Comparison of ENCODE assay signal across 12 mouse cellular contexts in genomic region chr2:28829265-28829664, GRCm38 (mm10). TPM values are rescaled to one million over a fixed set of nuclear protein-coding genes. Genes with fewer than 3 reads are reported as not detected.
A peak's percentile ranks its signal among the peaks of the same experiment; 100 is the strongest.
DNase-seq lines count a peak whose midpoint lies in the region; TF ChIP-seq lines count a peak whose summit lies in the region.
"Had no signal": no experiment of that assay in that cellular context is flagged by ENCODE, and none has a peak within 500 bp of the region (broad histone marks: within the 10 kb centered on the region; RNA-seq: fewer than 3 reads in every experiment).

No protein-coding gene starts in this region.

- H3K9ac ChIP-seq in liver, adult 2 months (ENCODE audit: low read depth, low read length) = no peak overlapping the region
- H3K9ac ChIP-seq: embryonic facial prominence, embryonic 15.5 days had no signal

- TF ChIP-seq CTCF in liver, adult 2 months (IDR thresholded peaks at IDR 0.05; ENCODE audit: low read depth, low read length) = peak; percentile 68
- TF ChIP-seq CTCF in embryonic fibroblast, embryonic 13.5 days (IDR thresholded peaks at IDR 0.05; ENCODE audit: borderline replicate concordance, insufficient read depth, low read length) = peak; percentile 61; the same call in 1 of the 2 replicates

- H3K27ac ChIP-seq in liver, adult 2 months (replicated peaks; ENCODE audit: insufficient read depth, low read depth, low read length) = no peak overlapping the region
- H3K27ac ChIP-seq in embryonic fibroblast, embryonic 13.5 days (ENCODE audit: insufficient read depth, low read length) = no peak overlapping the region
- H3K27ac ChIP-seq: embryonic facial prominence, embryonic 15.5 days had no signal

- H3K27me3 ChIP-seq in liver, adult 2 months (ENCODE audit: control insufficient read depth, insufficient read depth, low read length) = no peaks in the 10 kb centered on the region
- H3K27me3 ChIP-seq: embryonic facial prominence, embryonic 15.5 days had no signal

- 32% methylated on average over 4 of the region's 4 CpGs for WGBS in liver, adult 2 months

- TF ChIP-seq POLR2A in liver, adult 2 months (IDR thresholded peaks at IDR 0.05; ENCODE audit: extremely low read depth, insufficient read depth, low read length) = no peak
- TF ChIP-seq POLR2A in embryonic fibroblast, embryonic 13.5 days (IDR thresholded peaks at IDR 0.05; ENCODE audit: low read depth, low read length) = no peak

- no peak overlapping the region for H3K4me3 ChIP-seq in liver, adult 2 months (ENCODE audit: insufficient read depth, low read depth, low read length)
- no peak overlapping the region for H3K4me3 ChIP-seq in embryonic fibroblast, embryonic 13.5 days (ENCODE audit: insufficient read depth, low read length)
- H3K4me3 ChIP-seq: embryonic facial prominence, embryonic 15.5 days; myocyte had no signal

- DNase-seq in cerebellum, adult 9-11 months = peak; percentile 12
- DNase-seq in cerebellum, adult 9-10 months = no peak
- peak; percentile 53 for DNase-seq in liver, adult 2 months (ENCODE audit: extremely low read depth, low read depth, low spot score)
- no peak for DNase-seq in liver
- peak; percentile 21 for DNase-seq in lung, postnatal 14 days
- DNase-seq in ovary, postnatal 36 days (ENCODE audit: low spot score) = no peak
- DNase-seq in spleen, postnatal 36 days (ENCODE audit: low spot score in 2 of 2) = no peak
- DNase-seq: gastrocnemius, postnatal 10 days; layer of hippocampus, postnatal 36 days had no signal

- H3K4me1 ChIP-seq in liver, adult 2 months (ENCODE audit: control insufficient read depth, insufficient read depth, low read length) = peaks cover 5% of the 10 kb centered on the region; the same call in 1 of the 2 replicates
- H3K4me1 ChIP-seq in embryonic fibroblast, embryonic 13.5 days (ENCODE audit: control insufficient read depth, insufficient read depth, low read length) = no peaks in the 10 kb centered on the region
- H3K4me1 ChIP-seq: embryonic facial prominence, embryonic 15.5 days had no signal

- H3K79me2 ChIP-seq in liver, adult 2 months (ENCODE audit: control insufficient read depth, insufficient read depth, low read length) = peaks cover 3% of the 10 kb centered on the region; the same call in 1 of the 2 replicates

- peaks cover 43% of the 10 kb centered on the region; the same call in 1 of the 2 replicates for H3K36me3 ChIP-seq in liver, adult 2 months (ENCODE audit: control insufficient read depth, insufficient read depth, low read length)

RNA-seq across cellular contexts. Expression of gene Gtf3c4, which starts 10.9 kb away (rescaled TPM):
- 11.0 and 11.4 TPM in 2 replicates for total RNA-seq in liver, adult 2 months (2014; rRNA removed)
- 4.6 and 5.0 TPM in 2 replicates for polyA plus RNA-seq in liver, adult 2 months (2012; rRNA removed)
- 21.7 and 27.0 TPM in 2 replicates for polyA plus RNA-seq in embryonic fibroblast, embryonic 13.5 days (2011; ENCODE audit: insufficient read length, low read depth, missing spikeins)

RNA-seq across cellular contexts. Expression of gene Ddx31, which starts 10.9 kb away (rescaled TPM):
- 3.9 and 4.2 TPM in 2 replicates for total RNA-seq in liver, adult 2 months (2014; rRNA removed)
- polyA plus RNA-seq in liver, adult 2 months (2012; rRNA removed) = 1.9 and 2.5 TPM in 2 replicates
- 9.3 and 11.6 TPM in 2 replicates for polyA plus RNA-seq in embryonic fibroblast, embryonic 13.5 days (2011; ENCODE audit: insufficient read length, low read depth, missing spikeins)

Comparison
In these comparisons a context has a peak if more than half of its experiments do, and no peak if none do; other contexts are left out.
1. DNase-seq: peak in cerebellum, adult 9-11 months (single experiment), liver, adult 2 months (single experiment) and lung, postnatal 14 days (single experiment); none in cerebellum, adult 9-10 months (single experiment), liver (single experiment), ovary, postnatal 36 days (single experiment) and spleen, postnatal 36 days (0 of 2).